ENCODE assay signal across 11 mouse cellular contexts in the genomic region with DNA sequence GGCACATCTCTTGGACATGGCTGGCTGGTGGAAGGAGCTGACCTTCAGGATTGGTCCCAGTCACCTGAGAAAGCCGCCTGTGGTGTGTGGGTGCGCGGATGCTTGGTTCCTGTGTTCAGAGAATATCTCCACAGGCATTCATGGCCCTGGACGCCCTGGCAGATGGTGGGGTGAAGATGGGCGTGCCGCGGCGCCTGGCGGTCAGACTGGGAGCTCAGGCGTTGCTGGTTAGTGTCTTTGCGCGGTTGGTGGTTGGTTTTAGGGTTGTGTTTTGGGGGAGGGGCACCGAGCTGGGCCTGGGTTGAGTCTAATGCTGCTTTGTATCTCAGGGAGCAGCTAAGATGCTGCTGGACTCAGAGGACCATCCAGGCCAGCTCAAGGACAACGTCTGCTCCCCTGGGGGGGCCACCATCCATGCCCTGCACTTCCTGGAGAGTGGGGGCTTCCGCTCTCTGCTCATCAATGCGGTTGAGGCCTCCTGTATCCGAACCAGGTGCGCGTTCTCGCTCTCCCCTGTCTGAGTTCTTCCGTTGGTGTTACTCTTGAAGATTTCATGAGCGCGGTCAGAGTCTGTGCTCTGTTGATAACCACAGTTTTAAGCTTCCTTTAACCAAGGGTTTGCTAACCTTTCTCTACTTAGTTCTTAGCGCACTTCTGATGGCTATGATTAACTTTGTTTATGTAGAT. TPM values are rescaled to one million over a fixed set of nuclear protein-coding genes. Genes with fewer than 3 reads are reported as not detected.
DNase-seq lines count a peak whose midpoint lies in the region; ATAC-seq and TF ChIP-seq lines count a peak whose summit lies in the region.
"Had no signal": no experiment of that assay in that cellular context is flagged by ENCODE, and none has a peak within 500 bp of the region (broad histone marks: within the 10 kb centered on the region; RNA-seq: fewer than 3 reads in every experiment).

No protein-coding gene starts in this region.

- peak overlapping the region; percentile 13 for H3K4me3 ChIP-seq in heart, embryonic 12.5 days
- no peak overlapping the region for H3K4me3 ChIP-seq in heart, adult 2 months
- peak overlapping the region; percentile 0 for H3K4me3 ChIP-seq in bone marrow, adult 2 months (replicated peaks; ENCODE audit: control insufficient read depth, low read depth, low read length)
- peak overlapping the region; percentile 97 for H3K4me3 ChIP-seq in liver, embryonic 15.5 days (replicated peaks)

- no peaks in the 10 kb centered on the region for H3K27me3 ChIP-seq in heart, embryonic 12.5 days (replicated peaks)
- no peaks in the 10 kb centered on the region for H3K27me3 ChIP-seq in heart, adult 2 months (ENCODE audit: control insufficient read depth, insufficient read depth, low read length)
- H3K27me3 ChIP-seq in liver, embryonic 15.5 days = no peaks in the 10 kb centered on the region

- WGBS in heart, embryonic 12.5 days = 90% methylated on average over 24 of the region's 24 CpGs
- WGBS in heart, adult 2 months = 93% methylated on average over 24 of the region's 24 CpGs
- WGBS in bone marrow, adult 2 months = 84% methylated on average over 24 of the region's 24 CpGs
- WGBS in liver, embryonic 15.5 days (ENCODE audit: insufficient replicate concordance) = 74% methylated on average over 24 of the region's 24 CpGs

- peak overlapping the region; percentile 89 for H3K4me2 ChIP-seq in heart, embryonic 12.5 days
- peak overlapping the region; percentile 76 for H3K4me2 ChIP-seq in liver, embryonic 15.5 days

- no peak for ATAC-seq in heart, embryonic 12.5 days (ENCODE audit: insufficient number of reproducible peaks, low FRiP score)
- peak; percentile 15 for ATAC-seq in CD4-positive, CD25-positive, alpha-beta regulatory T cell, adult 4 months
- ATAC-seq in liver, embryonic 15.5 days (ENCODE audit: insufficient read depth) = no peak
- ATAC-seq: forebrain, embryonic 16.5 days had no signal

- intact Hi-C loops in heart, adult 2 months (cut with DNase I) = loop anchor here (10.0 kb wide), 1 partner anchor 138 kb away; no protein-coding TSS in a partner anchor

- H3K9me3 ChIP-seq in heart, embryonic 12.5 days (replicated peaks) = no peaks in the 10 kb centered on the region
- no peaks in the 10 kb centered on the region for H3K9me3 ChIP-seq in liver, embryonic 15.5 days (replicated peaks)

- H3K27ac ChIP-seq in heart, embryonic 12.5 days (ENCODE audit: poor library complexity, severe bottlenecking) = no peak overlapping the region
- H3K27ac ChIP-seq in heart, adult 2 months = no peak overlapping the region
- H3K27ac ChIP-seq in bone marrow, adult 2 months (ENCODE audit: control insufficient read depth, insufficient read depth, low read depth, low read length, poor library complexity) = no peak overlapping the region
- peak overlapping the region; percentile 95 for H3K27ac ChIP-seq in liver, embryonic 15.5 days (replicated peaks)

- no peak for TF ChIP-seq EP300 in heart, adult 2 months (IDR thresholded peaks at IDR 0.05; ENCODE audit: insufficient read depth, low read depth, low read length)

- H3K36me3 ChIP-seq in heart, embryonic 12.5 days = peaks cover 30% of the 10 kb centered on the region
- no peaks in the 10 kb centered on the region for H3K36me3 ChIP-seq in heart, adult 2 months (ENCODE audit: control insufficient read depth, insufficient read depth, low read length)
- peaks cover 47% of the 10 kb centered on the region for H3K36me3 ChIP-seq in liver, embryonic 15.5 days (replicated peaks)

- TF ChIP-seq POLR2A in heart, adult 2 months (IDR thresholded peaks at IDR 0.05; ENCODE audit: insufficient read depth, low read depth, low read length) = no peak
- no peak for TF ChIP-seq POLR2A in bone marrow, adult 2 months (IDR thresholded peaks at IDR 0.05; ENCODE audit: borderline replicate concordance, control insufficient read depth, low read depth, low read length)

- TF ChIP-seq CTCF in heart, adult 2 months (IDR thresholded peaks at IDR 0.05) = no peak
- TF ChIP-seq CTCF in bone marrow, adult 2 months (IDR thresholded peaks at IDR 0.05; ENCODE audit: control insufficient read depth, insufficient read depth, low read length) = no peak

- H3K79me2 ChIP-seq in heart, adult 2 months (replicated peaks; ENCODE audit: control insufficient read depth, insufficient read depth, low read length) = no peaks in the 10 kb centered on the region

- no peak for DNase-seq in heart, adult 2 months
- no peak for DNase-seq in layer of hippocampus, postnatal 10 days (ENCODE audit: low spot score in 2 of 2)
- DNase-seq in embryo, embryonic 10 days (ENCODE audit: low spot score) = no peak
- DNase-seq in left cerebral cortex, adult 11 months (ENCODE audit: low spot score) = no peak
- DNase-seq: lung, adult 18-20 months had no signal

- peaks cover 22% of the 10 kb centered on the region for H3K4me1 ChIP-seq in heart, embryonic 12.5 days (replicated peaks)
- H3K4me1 ChIP-seq in heart, adult 2 months (ENCODE audit: control insufficient read depth, insufficient read depth, low read length) = peaks cover 3% of the 10 kb centered on the region
- H3K4me1 ChIP-seq in bone marrow, adult 2 months (ENCODE audit: control insufficient read depth, insufficient read depth, low read length) = no peaks in the 10 kb centered on the region; the same call in 1 of the 2 replicates
- H3K4me1 ChIP-seq in liver, embryonic 15.5 days (replicated peaks) = peaks cover 77% of the 10 kb centered on the region

- no peak overlapping the region for H3K9ac ChIP-seq in heart, embryonic 12.5 days
- no peak overlapping the region for H3K9ac ChIP-seq in heart, adult 2 months (ENCODE audit: low read depth, low read length)
- H3K9ac ChIP-seq in liver, embryonic 15.5 days = peak overlapping the region; percentile 95; the same call in 1 of the 2 replicates

RNA-seq across cellular contexts. Expression of gene Pycr2, which starts 2.5 kb away (rescaled TPM):
- polyA plus RNA-seq in heart, embryonic 12.5 days (2016; fragmentation: Nextera tagmentation; extraction: Ambion mirVana) = 52.2 and 58.2 TPM in 2 replicates
- 10 to 100 TPM; 10.3 to 12.4 TPM for total RNA-seq in heart, adult 2 months (2021)
- polyA plus RNA-seq in heart, adult 2 months (2012; rRNA removed) = 12.7 and 13.9 TPM in 2 replicates
- 10 to 100 TPM; 40.9 to 59.2 TPM for polyA plus RNA-seq in CD4-positive, CD25-positive, alpha-beta regulatory T cell, adult 4 months (2017; shearing (Covaris generic))
- polyA plus RNA-seq in bone marrow, adult 2 months (2011; ENCODE audit: insufficient read depth, insufficient read length, low replicate concordance, missing spikeins) = 32.3 and 48.1 TPM in 2 replicates
- 93.6 and 108 TPM in 2 replicates for polyA plus RNA-seq in liver, embryonic 15.5 days (2015; fragmentation: Nextera tagmentation; extraction: Ambion mirVana)
- 10 to 100 TPM; 29.6 to 31.4 TPM for total RNA-seq in layer of hippocampus, postnatal 10 days (2021)

RNA-seq across cellular contexts. Expression of gene Lefty2, which starts 13.7 kb away (rescaled TPM):
- polyA plus RNA-seq in heart, embryonic 12.5 days (2016; fragmentation: Nextera tagmentation; extraction: Ambion mirVana) = 0.15 TPM in 2 replicates
- total RNA-seq in heart, adult 2 months (2021) = not detected
- 0.08 and 0.15 TPM in 2 replicates for polyA plus RNA-seq in heart, adult 2 months (2012; rRNA removed)
- not detected for polyA plus RNA-seq in CD4-positive, CD25-positive, alpha-beta regulatory T cell, adult 4 months (2017; shearing (Covaris generic))
- 1.4 TPM in 1 of 2 replicates, not detected in the other for polyA plus RNA-seq in bone marrow, adult 2 months (2011; ENCODE audit: insufficient read depth, insufficient read length, low replicate concordance, missing spikeins)
- polyA plus RNA-seq in liver, embryonic 15.5 days (2015; fragmentation: Nextera tagmentation; extraction: Ambion mirVana) = not detected in 2 replicates
- 10 to 100 TPM in 1 of 2 experiments, 1 to 10 TPM in 1; 8.7 to 10.2 TPM for total RNA-seq in layer of hippocampus, postnatal 10 days (2021)
- polyA plus RNA-seq: large intestine, adult 2 months had no signal

RNA-seq across cellular contexts. Expression of gene Lefty1, which starts 28.2 kb away (rescaled TPM):
- polyA plus RNA-seq in heart, embryonic 12.5 days (2016; fragmentation: Nextera tagmentation; extraction: Ambion mirVana) = 1.00 and 1.1 TPM in 2 replicates
- total RNA-seq in heart, adult 2 months (2021) = under 1 TPM; 0.41 to 0.57 TPM
- 3.0 and 3.3 TPM in 2 replicates for polyA plus RNA-seq in heart, adult 2 months (2012; rRNA removed)
- polyA plus RNA-seq in CD4-positive, CD25-positive, alpha-beta regulatory T cell, adult 4 months (2017; shearing (Covaris generic)) = not detected
- 2.6 TPM in 2 replicates for polyA plus RNA-seq in bone marrow, adult 2 months (2011; ENCODE audit: insufficient read depth, insufficient read length, low replicate concordance, missing spikeins)
- 4.8 and 5.2 TPM in 2 replicates for polyA plus RNA-seq in liver, embryonic 15.5 days (2015; fragmentation: Nextera tagmentation; extraction: Ambion mirVana)
- 1 to 10 TPM; 3.9 to 6.4 TPM for total RNA-seq in layer of hippocampus, postnatal 10 days (2021)

RNA-seq across cellular contexts. Expression of gene Tmem63a, which starts 35.5 kb away (rescaled TPM):
- polyA plus RNA-seq in heart, embryonic 12.5 days (2016; fragmentation: Nextera tagmentation; extraction: Ambion mirVana) = 10.2 and 10.6 TPM in 2 replicates
- total RNA-seq in heart, adult 2 months (2021) = 10 to 100 TPM; 13.2 to 15.8 TPM
- polyA plus RNA-seq in heart, adult 2 months (2012; rRNA removed) = 27.5 and 34.5 TPM in 2 replicates
- polyA plus RNA-seq in CD4-positive, CD25-positive, alpha-beta regulatory T cell, adult 4 months (2017; shearing (Covaris generic)) = 10 to 100 TPM; 17.2 to 34.7 TPM
- polyA plus RNA-seq in bone marrow, adult 2 months (2011; ENCODE audit: insufficient read depth, insufficient read length, low replicate concordance, missing spikeins) = 20.7 and 32.8 TPM in 2 replicates
- polyA plus RNA-seq in liver, embryonic 15.5 days (2015; fragmentation: Nextera tagmentation; extraction: Ambion mirVana) = 8.0 and 9.3 TPM in 2 replicates
- total RNA-seq in layer of hippocampus, postnatal 10 days (2021) = 1 to 10 TPM; 3.7 to 3.8 TPM

RNA-seq across cellular contexts. Expression of gene Sde2, which starts 55.7 kb away (rescaled TPM):
- 30.7 and 32.3 TPM in 2 replicates for polyA plus RNA-seq in heart, embryonic 12.5 days (2016; fragmentation: Nextera tagmentation; extraction: Ambion mirVana)
- 10 to 100 TPM; 11.7 to 12.1 TPM for total RNA-seq in heart, adult 2 months (2021)
- 5.0 and 9.8 TPM in 2 replicates for polyA plus RNA-seq in heart, adult 2 months (2012; rRNA removed)
- polyA plus RNA-seq in CD4-positive, CD25-positive, alpha-beta regulatory T cell, adult 4 months (2017; shearing (Covaris generic)) = 10 to 100 TPM; 44.4 to 50.2 TPM
- 13.9 and 24.7 TPM in 2 replicates for polyA plus RNA-seq in bone marrow, adult 2 months (2011; ENCODE audit: insufficient read depth, insufficient read length, low replicate concordance, missing spikeins)
- 21.8 and 22.4 TPM in 2 replicates for polyA plus RNA-seq in liver, embryonic 15.5 days (2015; fragmentation: Nextera tagmentation; extraction: Ambion mirVana)
- total RNA-seq in layer of hippocampus, postnatal 10 days (2021) = 10 to 100 TPM; 20.9 to 22.4 TPM
